Mouse (Mus musculus) limb, embryonic 12.5 days (tissue): ENCODE measurements at regions not wholly inside any gene's neighbourhood (a gene's known extent, or its start where the extent isn't known, plus 50 kb on each side); places are given as distances from the start of the nearest gene placed in this dataset.

ENCODE experiments used
- ATAC-seq: fragments of 200-750 bp; cut with Nextera tagmentation; 2 replicates; pipeline ENCODE4 v1.8.0; 2017; ENCODE audit warnings: low read depth, moderate TSS enrichment; ENCODE audit not compliant: insufficient number of reproducible peaks, insufficient read depth, low FRiP score, low TSS enrichment
- H3K27ac ChIP-seq: fragments of 300-500 bp; sonication (generic); 2 replicates; pipeline ENCODE4 v1.5.1; 2016; ENCODE audit warnings: mild to moderate bottlenecking, moderate library complexity
- H3K27me3 ChIP-seq: fragments of 300-500 bp; sonication (generic); 2 replicates; pipeline ENCODE4 v1.6.1; 2016; ENCODE audit warnings: mild to moderate bottlenecking, moderate library complexity
- H3K36me3 ChIP-seq: fragments of 300-500 bp; sonication (generic); 2 replicates; pipeline ENCODE4 v1.6.1; 2016; ENCODE audit warnings: mild to moderate bottlenecking, moderate library complexity
- H3K4me1 ChIP-seq: fragments of 300-500 bp; sonication (generic); replicated peaks from 2 replicates; pipeline ENCODE4 v1.6.1; 2016
- H3K4me2 ChIP-seq: fragments of 300-500 bp; sonication (generic); 2 replicates; pipeline ENCODE4 v1.6.1; 2016; ENCODE audit warnings: mild to moderate bottlenecking, moderate library complexity
- H3K4me3 ChIP-seq: fragments of 300-500 bp; sonication (generic); replicated peaks from 2 replicates; pipeline ENCODE4 v1.5.1; 2016; ENCODE audit warnings: mild to moderate bottlenecking
- H3K9ac ChIP-seq: fragments of 300-500 bp; sonication (generic); replicated peaks from 2 replicates; pipeline ENCODE4 v1.6.1; 2016; ENCODE audit warnings: mild to moderate bottlenecking, moderate library complexity
- H3K9me3 ChIP-seq: fragments of 300-500 bp; sonication (generic); 2 replicates; pipeline ENCODE4 v1.6.1; 2016; ENCODE audit warnings: mild to moderate bottlenecking, moderate library complexity
- WGBS: fragments of 180-500 bp; shearing (Covaris S2); methylation state at CpG from one replicate; pipeline ENCODE4 v1.1.7; 2016; 5-methylcytosine and 5-hydroxymethylcytosine counted together

DNA sequence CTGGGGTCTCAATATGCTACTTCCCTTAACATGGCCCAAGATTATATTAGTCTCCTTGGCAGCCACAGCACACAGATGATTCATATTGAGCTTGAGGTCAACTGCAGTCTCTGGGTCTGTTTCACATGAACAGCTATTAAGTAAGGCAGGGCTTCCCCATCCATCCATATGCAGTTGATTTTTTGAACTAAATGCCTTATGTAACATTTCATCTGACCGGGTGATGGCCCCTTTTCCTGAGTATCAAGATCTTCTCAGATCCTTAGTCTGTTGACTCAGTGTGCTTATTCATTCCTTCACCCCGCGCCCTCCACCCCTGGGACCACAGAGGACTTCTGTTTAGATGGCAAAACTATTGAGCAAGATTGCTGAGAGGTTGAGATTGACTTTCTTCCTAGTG lies 202.7 kb downstream of the Cyp26b1 start:
- H3K27me3 ChIP-seq = peaks cover 4% of the 10 kb centered on the region; the same call in 1 of the 2 replicates
- H3K4me1 ChIP-seq = peaks cover 18% of the 10 kb centered on the region
- no peaks in the 10 kb centered on the region for H3K36me3 ChIP-seq
- H3K9me3 ChIP-seq = no peaks in the 10 kb centered on the region
- no peak for ATAC-seq
- no peak overlapping the region for H3K27ac ChIP-seq
- 92% methylated on average over 3 of the region's 3 CpGs for WGBS
- no peak overlapping the region for H3K9ac ChIP-seq
- H3K4me3 ChIP-seq = no peak overlapping the region
- no peak overlapping the region for H3K4me2 ChIP-seq

DNA sequence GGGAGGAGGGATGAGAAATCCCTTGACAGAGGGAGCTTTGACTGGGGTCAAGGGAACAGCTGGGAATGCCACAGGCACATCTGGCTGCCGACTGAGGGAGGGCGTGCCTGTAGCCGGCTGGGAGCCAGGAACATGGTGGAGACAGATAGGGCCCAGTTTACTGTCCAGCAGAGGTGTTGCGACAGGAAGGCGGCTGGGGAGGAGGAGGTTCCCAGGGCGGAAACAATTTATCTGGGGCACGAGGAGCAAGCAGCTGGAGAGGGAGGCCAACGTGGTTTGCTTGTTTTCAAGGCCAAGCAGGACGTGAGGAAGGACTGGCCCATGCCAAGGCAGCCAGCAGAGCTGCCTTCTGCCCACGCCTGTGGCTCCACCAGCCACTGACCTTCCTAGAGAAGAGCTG lies 208.0 kb downstream of the Cyp26b1 start:
- no peak overlapping the region for H3K4me2 ChIP-seq
- H3K27me3 ChIP-seq = peaks cover 6% of the 10 kb centered on the region; the same call in 1 of the 2 replicates
- no peak for ATAC-seq
- no peak overlapping the region for H3K27ac ChIP-seq
- H3K9ac ChIP-seq = no peak overlapping the region
- WGBS = 12% methylated on average over 10 of the region's 10 CpGs
- H3K9me3 ChIP-seq = no peaks in the 10 kb centered on the region
- no peak overlapping the region for H3K4me3 ChIP-seq
- H3K4me1 ChIP-seq = peaks cover 7% of the 10 kb centered on the region
- H3K36me3 ChIP-seq = no peaks in the 10 kb centered on the region

DNA sequence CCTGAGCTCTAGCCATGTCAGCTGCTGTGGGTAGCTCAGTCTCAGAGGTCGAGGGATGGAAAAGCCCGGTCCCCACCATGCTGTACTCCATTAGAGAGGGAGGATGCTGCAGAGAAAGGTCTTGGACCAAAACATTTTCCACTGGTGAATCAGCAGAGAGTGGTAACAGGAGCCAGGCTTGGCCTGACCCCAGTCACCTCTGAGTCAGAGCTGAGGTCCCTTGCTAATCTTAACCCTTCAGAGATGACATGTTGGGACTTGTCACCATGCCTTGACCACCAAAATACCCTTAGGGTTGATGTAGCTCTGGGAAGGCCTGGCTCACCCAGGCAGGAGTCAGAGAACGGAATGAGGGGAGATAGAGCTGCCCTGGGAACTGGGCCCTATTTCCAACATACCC lies 210.0 kb downstream of the Cyp26b1 start:
- Histone ChIP-seq H3K4me2 (no peak overlapping the region), H3K9me3 (no peaks in the 10 kb centered on the region), H3K4me3 (no peak overlapping the region), H3K36me3 (no peaks in the 10 kb centered on the region), H3K27ac (no peak overlapping the region), H3K4me1 (peaks cover 7% of the 10 kb centered on the region), H3K27me3 (peaks cover 6% of the 10 kb centered on the region; the same call in 1 of the 2 replicates), H3K9ac (no peak overlapping the region)
- 83% methylated on average over 3 of the region's 3 CpGs for WGBS
- no peak for ATAC-seq

DNA sequence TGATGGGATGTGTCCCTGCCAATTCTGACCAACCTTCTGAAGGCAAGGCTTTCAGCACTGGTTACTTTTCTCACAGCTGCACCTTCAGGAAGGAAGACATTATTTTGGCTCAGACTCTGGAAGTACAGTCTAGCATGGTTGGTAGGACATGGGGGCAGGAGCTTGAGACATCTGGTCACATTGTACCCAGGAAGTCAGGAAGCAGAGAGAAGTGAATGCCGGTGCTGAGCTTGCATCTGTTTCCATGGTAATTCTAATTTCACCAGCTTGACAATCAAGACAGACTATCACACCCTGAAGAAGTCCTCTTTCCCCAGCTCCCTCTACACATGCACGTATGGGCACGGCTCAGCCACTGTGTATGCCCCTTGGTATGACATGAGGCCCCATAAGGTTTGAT lies 210.6 kb downstream of the Cyp26b1 start:
- H3K9me3 ChIP-seq = no peaks in the 10 kb centered on the region
- H3K36me3 ChIP-seq = no peaks in the 10 kb centered on the region
- ATAC-seq = no peak
- peaks cover 8% of the 10 kb centered on the region; the same call in 1 of the 2 replicates for H3K27me3 ChIP-seq
- 84% methylated on average over 3 of the region's 3 CpGs for WGBS
- H3K27ac ChIP-seq = no peak overlapping the region
- peaks cover 7% of the 10 kb centered on the region for H3K4me1 ChIP-seq
- no peak overlapping the region for H3K9ac ChIP-seq
- H3K4me2 ChIP-seq = no peak overlapping the region
- no peak overlapping the region for H3K4me3 ChIP-seq

DNA sequence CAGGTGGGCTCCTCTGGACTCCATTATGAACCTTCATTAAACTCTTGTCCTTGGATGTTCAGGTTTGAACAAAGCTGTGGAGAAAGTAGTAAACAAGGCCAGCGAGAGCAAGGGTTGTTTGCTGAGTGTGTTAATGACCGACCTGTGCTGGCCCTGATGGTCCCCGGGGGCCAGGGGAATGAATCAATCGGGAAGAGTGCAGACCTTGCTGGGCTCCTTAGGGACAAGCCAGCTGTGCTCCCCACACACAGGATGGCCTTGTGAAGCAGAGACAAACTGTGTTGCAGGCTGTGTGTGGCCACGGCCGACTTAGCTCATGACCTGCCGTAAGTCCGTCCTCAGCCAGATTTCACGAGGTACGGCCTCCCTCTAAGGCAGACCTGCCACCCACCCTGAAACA lies 212.1 kb downstream of the Cyp26b1 start:
- 56% methylated on average over 10 of the region's 10 CpGs for WGBS
- Histone ChIP-seq H3K9ac (no peak overlapping the region), H3K36me3 (no peaks in the 10 kb centered on the region), H3K4me3 (no peak overlapping the region), H3K4me1 (peaks cover 7% of the 10 kb centered on the region), H3K4me2 (no peak overlapping the region), H3K9me3 (no peaks in the 10 kb centered on the region), H3K27me3 (peaks cover 11% of the 10 kb centered on the region; the same call in 1 of the 2 replicates), H3K27ac (no peak overlapping the region)
- no peak for ATAC-seq

DNA sequence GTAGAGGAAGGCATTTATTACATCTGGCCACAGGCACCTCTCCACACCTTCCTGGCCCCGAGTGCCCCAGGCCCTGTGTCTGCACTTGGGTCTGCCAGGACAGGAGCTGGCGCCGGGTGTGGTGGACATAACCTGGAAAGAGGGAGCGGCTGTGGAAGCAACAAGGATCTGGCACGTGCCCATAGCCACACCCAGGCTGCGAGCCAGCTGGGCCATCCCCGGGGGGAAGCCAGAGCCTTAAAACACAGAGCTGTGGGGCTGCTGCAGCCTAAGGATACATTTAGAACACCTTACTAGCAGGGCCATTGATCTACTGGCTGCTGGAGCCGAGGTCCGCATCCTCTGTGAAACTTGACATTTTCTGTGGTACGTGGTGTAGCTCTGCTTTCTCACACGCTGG lies 217.0 kb downstream of the Cyp26b1 start:
- Histone ChIP-seq H3K27ac (no peak overlapping the region), H3K4me2 (no peak overlapping the region), H3K4me1 (no peaks in the 10 kb centered on the region; the same call in 1 of the 2 replicates), H3K27me3 (peaks cover 5% of the 10 kb centered on the region; the same call in 1 of the 2 replicates), H3K9me3 (no peaks in the 10 kb centered on the region), H3K4me3 (no peak overlapping the region), H3K36me3 (no peaks in the 10 kb centered on the region), H3K9ac (no peak overlapping the region)
- ATAC-seq = no peak
- 73% methylated on average over 11 of the region's 11 CpGs for WGBS

DNA sequence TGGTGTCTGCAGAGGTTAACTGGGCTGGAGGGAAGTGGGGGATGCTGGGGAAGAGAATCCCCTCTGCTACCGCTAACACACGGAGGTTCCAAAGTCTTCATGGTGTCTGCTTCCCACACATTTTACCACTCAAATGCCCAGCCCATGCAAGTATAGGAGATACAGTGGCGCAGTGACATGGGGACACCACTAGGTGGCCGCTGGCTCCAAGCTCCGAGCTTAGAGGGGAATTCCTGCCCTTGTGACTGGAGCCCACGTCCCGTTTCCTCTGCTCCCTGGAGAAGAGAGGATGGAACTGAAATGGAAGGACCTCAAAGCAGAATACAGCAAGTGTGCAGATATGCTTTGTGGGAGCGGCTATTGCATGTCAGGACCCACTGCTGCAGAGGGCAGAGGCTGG lies 218.2 kb downstream of the Cyp26b1 start:
- 0 out of 2 replicates have a peak, but pooled peaks have one; percentile 47 for ATAC-seq
- no peaks in the 10 kb centered on the region for H3K4me1 ChIP-seq
- no peak overlapping the region for H3K27ac ChIP-seq
- H3K9me3 ChIP-seq = no peaks in the 10 kb centered on the region
- no peak overlapping the region for H3K9ac ChIP-seq
- WGBS = 13% methylated on average over 8 of the region's 8 CpGs
- H3K36me3 ChIP-seq = no peaks in the 10 kb centered on the region
- H3K27me3 ChIP-seq = peaks cover 5% of the 10 kb centered on the region; the same call in 1 of the 2 replicates
- H3K4me3 ChIP-seq = no peak overlapping the region
- no peak overlapping the region for H3K4me2 ChIP-seq

DNA sequence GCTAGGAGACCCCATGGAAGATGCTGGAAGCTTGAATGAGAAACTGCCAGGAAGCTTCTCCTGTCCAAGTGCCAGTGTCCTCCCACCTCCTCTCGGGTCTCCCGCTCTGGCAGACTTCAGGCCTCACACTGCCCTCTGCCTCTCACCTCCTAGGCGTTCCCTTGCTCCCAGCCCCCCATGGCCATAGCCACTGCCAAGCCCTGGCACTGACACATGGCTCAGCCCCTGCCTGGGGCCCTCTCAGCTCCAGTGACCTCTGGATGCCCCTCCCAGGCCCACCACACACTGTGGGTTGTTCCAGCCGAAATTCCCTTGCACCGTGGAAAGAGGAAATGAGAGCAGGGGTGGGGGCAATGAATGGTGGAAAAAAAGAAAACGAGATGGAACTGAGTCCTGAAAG lies 227.3 kb downstream of the Cyp26b1 start:
- peaks cover 5% of the 10 kb centered on the region; the same call in 1 of the 2 replicates for H3K4me1 ChIP-seq
- no peaks in the 10 kb centered on the region for H3K36me3 ChIP-seq
- H3K27me3 ChIP-seq = no peaks in the 10 kb centered on the region; the same call in 1 of the 2 replicates
- H3K4me3 ChIP-seq = no peak overlapping the region
- H3K9me3 ChIP-seq = no peaks in the 10 kb centered on the region
- H3K27ac ChIP-seq = no peak overlapping the region
- no peak; the same call in 1 of the 2 replicates for ATAC-seq
- H3K4me2 ChIP-seq = no peak overlapping the region
- no peak overlapping the region for H3K9ac ChIP-seq
- 41% methylated on average over 6 of the region's 6 CpGs for WGBS

DNA sequence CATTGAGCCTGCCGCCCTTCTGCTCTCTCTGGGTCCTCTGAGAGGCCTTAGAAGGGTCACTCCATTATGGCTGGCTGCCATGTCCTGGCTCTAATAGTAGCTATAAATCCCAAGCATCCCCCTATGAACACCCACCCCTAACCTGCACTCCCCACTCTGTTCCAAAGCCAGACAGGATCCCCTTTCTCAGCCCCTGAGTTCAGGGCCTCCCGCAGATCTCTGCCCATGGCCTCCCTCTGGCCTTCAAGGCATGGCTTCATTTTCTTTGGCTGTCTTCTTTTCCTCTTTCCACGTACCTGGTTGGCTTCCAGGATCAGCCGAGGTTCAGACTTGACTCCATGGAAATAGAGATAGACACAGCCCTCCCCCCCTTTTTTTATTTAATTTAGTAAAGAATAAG lies 227.8 kb downstream of the Cyp26b1 start:
- 84% methylated on average over 4 of the region's 4 CpGs for WGBS
- no peak overlapping the region for H3K4me3 ChIP-seq
- no peak overlapping the region for H3K4me2 ChIP-seq
- no peak overlapping the region for H3K9ac ChIP-seq
- no peaks in the 10 kb centered on the region for H3K36me3 ChIP-seq
- peaks cover 5% of the 10 kb centered on the region; the same call in 1 of the 2 replicates for H3K4me1 ChIP-seq
- H3K27ac ChIP-seq = no peak overlapping the region
- no peak for ATAC-seq
- no peaks in the 10 kb centered on the region; the same call in 1 of the 2 replicates for H3K27me3 ChIP-seq
- H3K9me3 ChIP-seq = no peaks in the 10 kb centered on the region

DNA sequence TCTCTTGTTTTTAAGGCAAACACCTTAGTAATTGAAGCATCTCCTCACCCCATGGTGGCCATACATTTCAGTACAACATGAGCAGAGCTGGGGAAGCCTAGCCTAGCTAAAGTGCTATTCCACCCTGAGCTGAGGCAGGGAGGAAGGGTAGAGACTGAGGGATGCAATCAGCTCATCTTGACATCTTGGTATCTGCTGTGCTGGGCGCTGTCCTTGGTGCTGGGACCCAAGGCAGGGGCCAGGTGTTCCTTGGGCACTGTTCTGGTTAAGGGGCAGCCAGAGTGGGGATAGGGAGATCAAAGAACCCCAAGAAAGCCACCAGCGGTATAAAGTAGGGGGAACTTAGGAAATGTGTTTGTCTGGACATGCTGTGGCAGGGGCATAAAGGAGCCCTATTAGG lies 228.7 kb downstream of the Cyp26b1 start:
- no peak for ATAC-seq
- Histone ChIP-seq H3K9ac (no peak overlapping the region), H3K9me3 (no peaks in the 10 kb centered on the region), H3K4me1 (peaks cover 5% of the 10 kb centered on the region; the same call in 1 of the 2 replicates), H3K36me3 (no peaks in the 10 kb centered on the region), H3K4me3 (no peak overlapping the region), H3K27ac (no peak overlapping the region), H3K4me2 (no peak overlapping the region), H3K27me3 (no peaks in the 10 kb centered on the region; the same call in 1 of the 2 replicates)
- 10% methylated on average over 2 of the region's 2 CpGs for WGBS

DNA sequence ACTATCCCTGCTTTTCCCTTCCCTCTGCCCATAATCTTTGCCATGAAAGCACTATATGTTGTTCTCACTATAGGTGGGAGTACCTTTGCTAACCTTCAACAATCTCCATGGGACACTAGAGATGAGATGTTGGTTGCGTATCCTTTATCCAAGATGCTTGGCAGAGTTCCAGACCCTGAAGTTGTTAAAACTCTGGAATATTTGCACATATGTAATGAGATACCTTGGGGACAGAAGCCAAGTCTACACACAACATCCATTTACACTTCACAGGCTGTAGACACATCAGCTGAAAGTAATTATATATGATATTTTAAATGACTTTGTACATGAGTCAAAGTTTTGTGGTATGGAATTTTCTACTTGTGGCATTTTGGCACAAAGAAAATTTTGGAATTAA lies 231.4 kb downstream of the Cyp26b1 start:
- no peaks in the 10 kb centered on the region for H3K36me3 ChIP-seq
- no peak overlapping the region for H3K27ac ChIP-seq
- ATAC-seq = no peak
- no peak overlapping the region for H3K4me2 ChIP-seq
- H3K4me1 ChIP-seq = peaks cover 28% of the 10 kb centered on the region
- H3K27me3 ChIP-seq = no peaks in the 10 kb centered on the region; the same call in 1 of the 2 replicates
- no peaks in the 10 kb centered on the region for H3K9me3 ChIP-seq
- 75% methylated on average over 1 of the region's 1 CpGs for WGBS
- no peak overlapping the region for H3K9ac ChIP-seq
- H3K4me3 ChIP-seq = no peak overlapping the region

DNA sequence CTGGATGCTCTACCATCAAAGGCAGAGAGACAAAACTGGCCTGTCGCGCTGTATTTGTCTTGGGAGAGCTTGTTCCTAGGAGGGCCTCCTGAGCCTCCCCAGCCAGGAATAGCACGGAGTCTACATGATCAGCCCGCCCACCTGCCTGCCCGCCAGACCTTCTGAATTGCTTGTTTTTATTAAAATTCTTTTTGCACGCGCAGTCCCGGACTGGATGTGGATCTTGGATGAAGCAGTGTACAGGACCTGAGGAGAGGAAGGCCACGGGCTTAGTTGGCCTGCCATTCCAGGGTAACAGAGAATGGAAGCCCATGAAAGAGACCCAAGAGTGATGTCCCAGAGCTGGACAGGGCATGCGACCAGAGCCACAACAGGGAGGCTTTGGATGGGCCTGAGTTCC lies 235.8 kb downstream of the Cyp26b1 start:
- WGBS = 72% methylated on average over 10 of the region's 10 CpGs
- Histone ChIP-seq H3K4me1 (peaks cover 23% of the 10 kb centered on the region; the same call in 1 of the 2 replicates), H3K27ac (no peak overlapping the region; the same call in 1 of the 2 replicates), H3K4me3 (no peak overlapping the region), H3K9me3 (no peaks in the 10 kb centered on the region), H3K27me3 (no peaks in the 10 kb centered on the region), H3K4me2 (no peak overlapping the region), H3K36me3 (no peaks in the 10 kb centered on the region), H3K9ac (no peak overlapping the region)
- no peak for ATAC-seq
